Mouse (Mus musculus) T-helper 17 cell (primary cell): ENCODE results near the gene Nfib.

Experiments used
- in situ Hi-C, 2 experiments: fragments of 300-600 bp; cut with MboI, MseI; formaldehyde crosslinking; loops; 1 replicate in 1 of 2; 2 replicates in 1 of 2; pipeline ENCODE4 v1.15.1; 2025; ENCODE audit warnings: high pct_unique_total_duplicates in 2 of 2

Gene Nfib

GRCm38 (mm10) chr4:82477742-82478141, 227.8 kb downstream of the Nfib start:
- in situ Hi-C loops = no loop called here

- in situ Hi-C loops = no loop called here
These were observed 229.1 kb downstream of the Nfib start for GRCm38 (mm10) chr4:82476411-82476810.

GRCm38 (mm10) chr4:82474334-82474733, 231.2 kb downstream of the Nfib start:
- in situ Hi-C loops = no loop called here

GRCm38 (mm10) chr4:82470938-82471320, 234.6 kb downstream of the Nfib start:
- in situ Hi-C loops = no loop called here

- in situ Hi-C loops = no loop called here
These were observed 235.2 kb downstream of the Nfib start for GRCm38 (mm10) chr4:82470212-82470937.

- in situ Hi-C loops = no loop called here
These were observed 236.6 kb downstream of the Nfib start for GRCm38 (mm10) chr4:82468944-82469343.

GRCm38 (mm10) chr4:82466717-82467116, 238.8 kb downstream of the Nfib start:
- in situ Hi-C loops = no loop called here

- in situ Hi-C loops = no loop called here
These were observed 239.4 kb downstream of the Nfib start for GRCm38 (mm10) chr4:82466144-82466543.

GRCm38 (mm10) chr4:82464051-82464632, 241.4 kb downstream of the Nfib start:
- in situ Hi-C loops = no loop called here

GRCm38 (mm10) chr4:82463189-82463715, 242.3 kb downstream of the Nfib start:
- in situ Hi-C loops = no loop called here

- in situ Hi-C loops = no loop called here
These were observed 243.9 kb downstream of the Nfib start for GRCm38 (mm10) chr4:82461676-82462075.

- in situ Hi-C loops = no loop called here
These were observed 246.7 kb downstream of the Nfib start for GRCm38 (mm10) chr4:82458895-82459294.

- in situ Hi-C loops = no loop called here
These were observed 248.6 kb downstream of the Nfib start for GRCm38 (mm10) chr4:82456908-82457307.

- in situ Hi-C loops = no loop called here
These were observed 249.2 kb downstream of the Nfib start for GRCm38 (mm10) chr4:82456323-82456713.

GRCm38 (mm10) chr4:82455617-82456322, 249.8 kb downstream of the Nfib start:
- in situ Hi-C loops = no loop called here

GRCm38 (mm10) chr4:82454989-82455388, 250.6 kb downstream of the Nfib start:
- in situ Hi-C loops = no loop called here

GRCm38 (mm10) chr4:82453341-82453740, 252.2 kb downstream of the Nfib start:
- in situ Hi-C loops = no loop called here

GRCm38 (mm10) chr4:82452905-82453304, 252.6 kb downstream of the Nfib start:
- in situ Hi-C loops = no loop called here

GRCm38 (mm10) chr4:82447061-82447671, 258.4 kb downstream of the Nfib start:
- in situ Hi-C loops = no loop called here

GRCm38 (mm10) chr4:82444078-82444477, 261.5 kb downstream of the Nfib start:
- in situ Hi-C loops = no loop called here

- in situ Hi-C loops = no loop called here
These were observed 262.1 kb downstream of the Nfib start for GRCm38 (mm10) chr4:82443441-82443840.

GRCm38 (mm10) chr4:82443003-82443402, 262.5 kb downstream of the Nfib start:
- in situ Hi-C loops = no loop called here
